Mouse (Mus musculus) CH12.LX (cell line): ENCODE measurements around the gene Sgsm3. TPM values are rescaled to one million over a fixed set of nuclear protein-coding genes. Genes with fewer than 3 reads are reported as not detected.
"Not testable (repeated sequence)": the region's sequence is repeated elsewhere in the genome, so short reads cannot be mapped to it uniquely, and the experiment has no call there.

ENCODE experiments used
- DNase-seq: peaks from one replicate; pipeline ENCODE4 v3.0.0-alpha.2; 2013; ENCODE audit errors: extremely low read depth
- H3K27ac ChIP-seq: 2 replicates; pipeline ENCODE4 v1.5.1; 2012; ENCODE audit warnings: low read depth, mild to moderate bottlenecking, control low read depth, moderate library complexity; ENCODE audit not compliant: insufficient read depth
- H3K27me3 ChIP-seq: replicated peaks from 2 replicates; pipeline ENCODE3; 2012; ENCODE audit warnings: inconsistent platforms
- H3K36me3 ChIP-seq, 2 experiments: replicated peaks in 1 of 2; 2 replicates each; pipeline versions ENCODE3 to v1.6.1; 2012; ENCODE audit warnings: inconsistent platforms in 1 of 2, low read length in 1 of 2, mild to moderate bottlenecking in 1 of 2, mixed read lengths in 1 of 2, moderate library complexity in 1 of 2; ENCODE audit not compliant: control insufficient read depth in 1 of 2, insufficient read depth in 1 of 2
- H3K4me1 ChIP-seq, 2 experiments: 2 replicates each; pipeline ENCODE4 v1.6.1; 2012; ENCODE audit warnings: inconsistent platforms in 1 of 2, moderate library complexity in 1 of 2; ENCODE audit not compliant: insufficient read depth in 2 of 2, control insufficient read depth in 1 of 2
- H3K4me2 ChIP-seq: 2 replicates; pipeline ENCODE4 v1.6.1; 2012; ENCODE audit warnings: low read depth, mild to moderate bottlenecking, control low read depth; ENCODE audit not compliant: poor library complexity, insufficient read depth, severe bottlenecking
- H3K4me3 ChIP-seq, 3 experiments: fragments of 150-350 bp in 1 of 3; sonication (generic) in 1 of 3; replicated peaks in 1 of 3; 2 replicates each; pipeline versions ENCODE3 to v1.5.1; 2011 to 2012; ENCODE audit warnings: low read depth in 2 of 3, low read length in 2 of 3, mild to moderate bottlenecking in 2 of 3, moderate library complexity in 2 of 3, control low read depth in 1 of 3, improper control_type of control experiment in 1 of 3, inconsistent platforms in 1 of 3, mixed read lengths in 1 of 3; ENCODE audit not compliant: poor library complexity in 1 of 3
- H3K79me2 ChIP-seq: replicated peaks from 2 replicates; pipeline ENCODE4 v1.6.1; 2012; ENCODE audit warnings: mild to moderate bottlenecking, moderate library complexity; ENCODE audit not compliant: control insufficient read depth, poor library complexity, insufficient read depth, severe bottlenecking; ENCODE audit errors: extremely low read depth
- H3K9ac ChIP-seq: 2 replicates; pipeline ENCODE4 v1.6.1; 2012; ENCODE audit warnings: low read depth, mild to moderate bottlenecking, control low read depth, moderate library complexity; ENCODE audit not compliant: insufficient read depth
- H3K9me3 ChIP-seq: replicated peaks from 2 replicates; pipeline ENCODE3; 2012; ENCODE audit warnings: low read length, inconsistent platforms, mixed read lengths
- CHD1 ChIP-seq: IDR thresholded peaks from 2 replicates; pipeline ENCODE4 v1.6.1; 2012; ENCODE audit warnings: low read depth, low read length, improper control_type of control experiment, inconsistent platforms
- CHD2 ChIP-seq: IDR thresholded peaks from 2 replicates; pipeline ENCODE4 v1.6.1; 2011; ENCODE audit warnings: low read length, improper control_type of control experiment
- ELF1 ChIP-seq: IDR thresholded peaks from 2 replicates; pipeline ENCODE4 v1.6.1; 2014; ENCODE audit warnings: low read depth, mild to moderate bottlenecking, inconsistent platforms, low read length, improper control_type of control experiment
- EP300 ChIP-seq: IDR thresholded peaks from 2 replicates; pipeline ENCODE4 v1.6.1; 2011; ENCODE audit warnings: low read length, improper control_type of control experiment
- ETS1 ChIP-seq: conservative IDR thresholded peaks from 2 replicates; pipeline ENCODE4 v1.6.1; 2012; ENCODE audit warnings: low read depth, mild to moderate bottlenecking, inconsistent platforms, low read length, improper control_type of control experiment, moderate library complexity
- GABPA ChIP-seq: IDR thresholded peaks from 2 replicates; pipeline ENCODE4 v1.6.1; 2012; ENCODE audit warnings: low read depth, low read length, improper control_type of control experiment, inconsistent platforms; ENCODE audit not compliant: insufficient replicate concordance
- HCFC1 ChIP-seq: IDR thresholded peaks from 2 replicates; pipeline ENCODE4 v1.6.1; 2012; ENCODE audit warnings: low read depth, mild to moderate bottlenecking, inconsistent platforms, low read length, improper control_type of control experiment
- IRF4 ChIP-seq: IDR thresholded peaks from 2 replicates; pipeline ENCODE4 v1.6.1; 2014; ENCODE audit warnings: low read depth, mild to moderate bottlenecking, inconsistent platforms, low read length, improper control_type of control experiment
- JUN ChIP-seq: IDR thresholded peaks from 2 replicates; pipeline ENCODE4 v1.6.1; 2011; ENCODE audit warnings: low read depth, mild to moderate bottlenecking, low read length, improper control_type of control experiment, moderate library complexity; ENCODE audit not compliant: insufficient read depth
- KAT2A ChIP-seq: IDR thresholded peaks from 2 replicates; pipeline ENCODE4 v1.6.1; 2012; ENCODE audit warnings: low read length, improper control_type of control experiment, inconsistent platforms; ENCODE audit not compliant: insufficient replicate concordance
- PAX5 ChIP-seq: IDR thresholded peaks from 2 replicates; pipeline ENCODE4 v1.6.1; 2012; ENCODE audit warnings: low read length, inconsistent platforms, mixed read lengths
- POLR2A ChIP-seq: IDR thresholded peaks from 2 replicates; pipeline ENCODE4 v1.6.1; 2011; ENCODE audit warnings: low read depth, mild to moderate bottlenecking, improper control_type of control experiment, low read length
- POLR2AphosphoS2 ChIP-seq: IDR thresholded peaks from 2 replicates; pipeline ENCODE4 v1.6.1; 2011; ENCODE audit warnings: low read depth, low read length, improper control_type of control experiment
- RCOR1 ChIP-seq: conservative IDR thresholded peaks from 2 replicates; pipeline ENCODE4 v1.6.1; 2012; ENCODE audit warnings: low read depth, mild to moderate bottlenecking, inconsistent platforms, low read length, improper control_type of control experiment
- UBTF ChIP-seq: IDR thresholded peaks from 2 replicates; pipeline ENCODE4 v1.6.1; 2012; ENCODE audit warnings: low read depth, mild to moderate bottlenecking, inconsistent platforms, low read length, improper control_type of control experiment, moderate library complexity
- USF2 ChIP-seq: conservative IDR thresholded peaks from 2 replicates; pipeline ENCODE4 v1.6.1; 2011; ENCODE audit warnings: low read depth, low read length, improper control_type of control experiment
- ZKSCAN1 ChIP-seq: IDR thresholded peaks from 2 replicates; pipeline ENCODE4 v1.6.1; 2012; ENCODE audit warnings: low read depth, inconsistent platforms, low read length, improper control_type of control experiment, borderline replicate concordance
- ZMIZ1 ChIP-seq: IDR thresholded peaks from 2 replicates; pipeline ENCODE4 v1.6.1; 2012; ENCODE audit warnings: low read depth, mild to moderate bottlenecking, inconsistent platforms, low read length, improper control_type of control experiment
- dilution Hi-C: fragments of 300-500 bp; cut with MboI; formaldehyde crosslinking; loops from 2 replicates; pipeline ENCODE4 v1.14.3; 2020; ENCODE audit warnings: low sequenced_read_pairs; ENCODE audit not compliant: extremely low pct_unique_long_range_greater_than_20kb, extremely low pct_ligation_motif_present
- in situ Hi-C: fragments of 300-500 bp; cut with MboI; formaldehyde crosslinking; loops from 3 replicates; pipeline ENCODE4 v1.14.3; 2019; ENCODE audit warnings: low sequenced_read_pairs, low pct_ligation_motif_present, low pct_unique_long_range_greater_than_20kb, mixed read lengths
- polyA plus RNA-seq: library from polyadenylated mRNA; unstranded; fragments of >175 nt; gene quantifications from 2 replicates; pipeline ENCODE4 v1.2.1, GENCODE M21; 2012; ENCODE audit warnings: low read depth; ENCODE audit not compliant: insufficient read length
- total RNA-seq, 2 experiments: library from RNA; depleted of rRNA; stranded (reverse); fragments of 300-350 nt in 1 of 2; fragments of >200 nt in 1 of 2; gene quantifications; 2 replicates each; pipeline ENCODE4 v1.2.3; 2012 to 2014

Sgsm3 gene
- total and polyA plus RNA-seq, 3 experiments: 14.4 to 25.5 (median 15.0) TPM

- DNase-seq: no peak
- Histone ChIP-seq H3K27me3 (no peaks in the 10 kb centered on the region), H3K4me2 (no peak overlapping the region), H3K4me1 (peaks cover 0 to 13% of the 10 kb centered on the region in 2 experiments; a peak in 2 of 4 replicates), H3K27ac (no peak overlapping the region), H3K9me3 (no peaks in the 10 kb centered on the region), H3K79me2 (peaks cover 5% of the 10 kb centered on the region; the same call in 1 of the 2 replicates), H3K4me3 (no peak overlapping the region), H3K36me3 (peaks cover 58 to 74% of the 10 kb centered on the region in 2 experiments), H3K9ac (no peak overlapping the region)
- dilution Hi-C loops: no loop called here
- in situ Hi-C loops: no loop called here
- TF ChIP-seq POLR2AphosphoS2: no peak
- TF ChIP-seq ZMIZ1: no peak
- TF ChIP-seq POLR2A: no peak
- no peak for TF ChIP-seq RCOR1
- TF ChIP-seq HCFC1: no peak
- no peak for TF ChIP-seq CHD1
- no peak for TF ChIP-seq ZKSCAN1
- no peak for TF ChIP-seq USF2
- no peak for TF ChIP-seq ETS1
- no peak for TF ChIP-seq UBTF
- TF ChIP-seq IRF4: no peak
- TF ChIP-seq EP300: no peak
- TF ChIP-seq CHD2: no peak
- no peak for TF ChIP-seq PAX5
- TF ChIP-seq JUN: no peak
- no peak for TF ChIP-seq ELF1
Observed at GRCm38 (mm10) chr15:80928811-80929355, 48.7 kb upstream of the Sgsm3 start.

GRCm38 (mm10) chr15:80930048-80930571 is 47.5 kb upstream of the Sgsm3 start:
- Histone ChIP-seq H3K4me3 (no peak overlapping the region), H3K9ac (no peak overlapping the region), H3K27me3 (no peaks in the 10 kb centered on the region), H3K79me2 (peaks cover 5% of the 10 kb centered on the region; the same call in 1 of the 2 replicates), H3K4me2 (no peak overlapping the region), H3K4me1 (peaks cover 2 to 14% of the 10 kb centered on the region in 2 experiments; a peak in 3 of 4 replicates), H3K9me3 (no peaks in the 10 kb centered on the region), H3K27ac (no peak overlapping the region), H3K36me3 (peaks cover 48 to 72% of the 10 kb centered on the region in 2 experiments)
- in situ Hi-C loops: no loop called here
- dilution Hi-C loops: no loop called here
- DNase-seq: no peak
- TF ChIP-seq GABPA: no peak
- no peak for TF ChIP-seq HCFC1
- no peak for TF ChIP-seq ZKSCAN1
- no peak for TF ChIP-seq RCOR1
- TF ChIP-seq KAT2A: no peak

- DNase-seq, H3K9ac ChIP-seq, H3K27me3 ChIP-seq, in situ Hi-C loops, H3K27ac ChIP-seq, H3K4me2 ChIP-seq, H3K79me2 ChIP-seq, H3K4me3 ChIP-seq, dilution Hi-C loops, H3K9me3 ChIP-seq: not testable (repeated sequence)
- H3K36me3 ChIP-seq: peaks cover 45 to 76% of the 10 kb centered on the region in 2 experiments
- peaks cover 2 to 21% of the 10 kb centered on the region in 2 experiments; a peak in 3 of 4 replicates for H3K4me1 ChIP-seq
Observed at GRCm38 (mm10) chr15:80930676-80931320, 46.8 kb upstream of the Sgsm3 start.
